Comparison of ENCODE assay signal across 28 mouse cellular contexts in the genomic region with DNA sequence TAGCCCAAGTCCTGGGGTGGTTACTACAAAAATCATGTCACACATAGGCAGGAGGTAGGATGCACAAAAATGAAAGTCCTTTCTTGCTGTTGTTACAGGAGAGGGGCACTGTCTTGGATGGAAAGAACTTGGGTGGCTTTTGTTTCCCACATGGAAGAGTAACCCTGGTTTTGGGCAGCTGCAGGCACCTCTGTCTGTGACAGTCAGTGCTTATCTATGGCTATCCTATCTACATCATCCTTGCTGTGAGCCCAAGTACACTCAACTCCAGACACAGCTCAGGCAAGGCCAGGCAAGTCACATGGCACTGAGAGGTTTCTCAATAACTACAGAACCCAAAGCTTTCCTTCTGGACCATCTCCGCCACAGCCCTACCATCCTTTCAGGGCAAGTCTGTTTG.
"Had no signal": no experiment of that assay in that cellular context is flagged by ENCODE, and none has a peak within 500 bp of the region (broad histone marks: within the 10 kb centered on the region; RNA-seq: fewer than 3 reads in every experiment).

No protein-coding gene starts in this region.

- DNase-seq: forebrain, postnatal 0 days; gastrocnemius, adult 2 months; gastrocnemius, postnatal 10 days; gastrocnemius, postnatal 25 days; heart, adult 2 months; heart, postnatal 14 days; heart, postnatal 4 days; kidney, adult 18-20 months; kidney, adult 8-10 months; kidney, postnatal 10 days; kidney, postnatal 25 days; kidney, postnatal 4 days; layer of hippocampus, postnatal 36 days; left cerebral cortex, postnatal 4 days; liver, embryonic 13.5 days had no signal

- H3K27me3 ChIP-seq: heart, embryonic 13.5 days; heart, embryonic 15.5 days; hindbrain, embryonic 12.5 days; limb, embryonic 13.5 days; limb, embryonic 15.5 days; liver, embryonic 13.5 days; liver, embryonic 15.5 days had no signal

- ATAC-seq: forebrain, postnatal 0 days; hindbrain, embryonic 16.5 days; inflammation-experienced regulatory T-cells, adult 6 months; intestine, postnatal 0 days had no signal

- H3K36me3 ChIP-seq: heart, embryonic 13.5 days; heart, embryonic 15.5 days; hindbrain, embryonic 10.5 days; hindbrain, embryonic 12.5 days; limb, embryonic 13.5 days; limb, embryonic 15.5 days; liver, embryonic 13.5 days; liver, embryonic 15.5 days had no signal

- H3K9ac ChIP-seq: forebrain, postnatal 0 days; heart, embryonic 13.5 days; heart, embryonic 15.5 days; hindbrain, embryonic 12.5 days; hindbrain, embryonic 14.5 days; limb, embryonic 13.5 days; limb, embryonic 15.5 days; liver, embryonic 13.5 days; liver, embryonic 15.5 days had no signal

- H3K4me1 ChIP-seq: hindbrain, embryonic 10.5 days; hindbrain, embryonic 12.5 days; limb, embryonic 15.5 days; liver, embryonic 13.5 days; liver, embryonic 15.5 days had no signal

- H3K4me2 ChIP-seq: heart, embryonic 11.5 days; heart, embryonic 13.5 days; heart, embryonic 15.5 days; hindbrain, embryonic 12.5 days; hindbrain, embryonic 14.5 days; limb, embryonic 13.5 days; limb, embryonic 15.5 days; liver, embryonic 13.5 days; liver, embryonic 15.5 days had no signal

- H3K27ac ChIP-seq: gastrocnemius, adult 2 months; heart, adult 2 months; heart, embryonic 13.5 days; heart, embryonic 15.5 days; hindbrain, embryonic 10.5 days; hindbrain, embryonic 12.5 days; hindbrain, embryonic 14.5 days; layer of hippocampus, adult 2 months; limb, embryonic 13.5 days; limb, embryonic 15.5 days; liver, embryonic 13.5 days; liver, embryonic 15.5 days had no signal

- H3K4me3 ChIP-seq: gastrocnemius, adult 2 months; heart, adult 2 months; heart, embryonic 13.5 days; heart, embryonic 15.5 days; hindbrain, embryonic 10.5 days; hindbrain, embryonic 12.5 days; layer of hippocampus, adult 2 months; limb, embryonic 13.5 days; limb, embryonic 15.5 days; liver, embryonic 13.5 days; liver, embryonic 15.5 days had no signal

- H3K9me3 ChIP-seq: heart, embryonic 13.5 days; heart, embryonic 15.5 days; hindbrain, embryonic 10.5 days; hindbrain, embryonic 12.5 days; limb, embryonic 13.5 days; limb, embryonic 15.5 days; liver, embryonic 13.5 days; liver, embryonic 15.5 days had no signal
